Mouse (Mus musculus) left cerebral cortex, postnatal 4 days (tissue): ENCODE results near the gene Mical2. TPM values are rescaled to one million over a fixed set of nuclear protein-coding genes. Genes with fewer than 3 reads are reported as not detected.

Experiments
- DNase-seq: peaks from one replicate; pipeline ENCODE4 v3.0.0-alpha.2; 2022
- intact Hi-C: fragments of 180-260 bp; cut with DNase I; formaldehyde crosslinking; loops from one replicate; pipeline ENCODE4 v1.15.1; 2025
- total RNA-seq, 2 experiments: library from RNA; stranded (reverse); gene quantifications; 2 replicates each; pipeline ENCODE4 v1.2.3; 2021

The Mical2 gene
- total RNA-seq, 2 experiments from 2014 or later, result 109 to 114 TPM

DNA sequence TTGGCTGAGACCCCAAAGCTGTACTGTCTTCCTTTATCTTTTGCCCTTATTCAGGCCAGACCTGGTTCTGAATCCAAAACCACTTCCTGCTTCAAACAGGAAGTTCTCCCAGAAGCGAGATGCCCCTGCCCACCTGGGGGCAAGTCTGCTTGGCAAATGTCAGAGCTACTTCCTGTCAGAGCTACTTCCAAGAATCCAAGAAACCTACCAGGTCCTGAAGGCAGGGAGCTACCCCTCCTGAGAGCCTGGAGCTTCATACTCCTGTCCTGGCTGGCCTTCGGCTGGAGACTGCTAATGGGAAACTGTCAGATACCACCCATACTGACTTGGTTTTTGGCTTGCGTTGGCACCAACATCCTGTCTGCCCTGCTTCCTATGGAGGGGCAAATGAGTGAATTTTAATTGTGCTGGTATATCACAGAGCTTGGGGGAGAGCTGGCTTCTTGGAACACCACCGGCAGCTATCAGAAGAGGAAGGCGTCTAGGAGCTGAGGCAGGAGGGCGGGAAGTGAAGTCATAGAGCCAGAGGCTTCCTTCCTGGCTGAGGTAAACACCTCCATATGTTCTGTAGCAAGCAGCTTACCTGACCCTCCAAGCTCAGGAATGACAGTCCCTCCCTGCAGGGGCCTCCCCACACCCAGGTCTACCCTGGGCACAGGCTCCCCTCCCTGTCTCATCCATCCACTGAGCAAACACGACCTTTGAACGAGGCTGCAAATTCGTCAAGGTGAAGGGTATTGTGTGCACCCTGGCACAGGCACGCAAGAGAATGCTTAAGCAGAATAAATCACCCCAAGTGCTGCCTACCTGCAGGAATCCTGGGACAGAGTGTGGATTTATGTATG lies 17.1 kb upstream of the Mical2 start:
- no peak for DNase-seq
- intact Hi-C loops, result no loop called here

DNA sequence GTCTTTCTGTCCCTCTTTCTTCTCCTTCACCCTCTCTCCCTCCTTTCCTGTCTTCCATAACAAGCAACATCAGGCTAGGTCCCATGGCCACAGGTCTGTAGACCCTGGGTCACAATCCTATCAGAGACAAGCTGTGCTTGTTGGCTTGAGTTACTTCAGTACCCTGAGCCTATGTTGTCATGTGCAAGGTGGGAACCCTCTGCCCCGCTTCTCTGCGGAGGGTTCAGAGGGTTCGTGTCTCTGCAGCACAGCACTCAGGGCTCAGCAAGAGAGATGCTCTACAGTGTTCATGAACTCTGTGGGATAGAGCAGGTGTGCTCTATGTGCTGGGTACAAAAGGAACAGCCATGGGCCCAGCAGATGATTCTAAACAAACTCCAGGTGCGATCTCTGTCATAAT lies 16.0 kb upstream of the Mical2 start:
- no peak for DNase-seq
- intact Hi-C loops, result no loop called here

DNA sequence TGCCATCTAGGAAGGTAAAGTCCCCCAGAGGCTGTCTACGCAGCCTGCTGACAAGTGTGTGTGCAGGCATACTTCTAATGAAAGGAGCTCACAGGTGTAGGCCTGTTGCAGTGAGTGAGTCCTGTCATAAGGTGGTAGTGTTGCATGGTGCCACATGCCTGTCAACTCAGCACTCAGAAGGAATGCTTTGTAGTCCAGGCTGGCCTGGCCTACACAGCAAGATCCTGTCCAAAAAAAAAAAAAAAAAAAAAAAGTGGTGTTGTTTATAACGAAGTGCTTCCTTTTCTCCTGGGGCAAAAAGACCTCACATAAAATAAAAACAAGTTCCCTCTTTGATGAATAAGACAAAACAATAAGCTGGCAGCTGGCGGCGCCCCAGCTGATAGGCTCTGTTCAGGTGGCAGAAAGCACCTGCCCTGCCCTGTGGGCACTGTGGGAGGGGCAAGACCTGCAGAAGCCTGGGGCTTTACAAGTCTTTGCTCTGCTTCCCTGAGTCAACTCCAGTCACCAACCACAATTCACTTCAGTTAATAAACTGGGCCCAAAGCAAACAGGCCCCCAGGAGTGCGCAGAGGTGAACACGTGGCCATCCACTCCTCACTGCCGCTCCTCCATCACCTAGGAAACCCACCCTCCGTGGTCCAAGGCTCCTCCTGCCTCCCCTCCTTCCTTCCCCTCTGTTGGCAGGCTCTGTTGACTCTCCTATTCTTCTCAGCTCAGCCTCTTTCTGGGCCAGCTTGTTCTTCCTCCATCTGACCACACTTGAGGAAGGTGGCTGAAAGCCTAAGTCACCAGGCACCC lies 12.5 kb upstream of the Mical2 start:
- DNase-seq, result peak; percentile 27
- intact Hi-C loops, result no loop called here

DNA sequence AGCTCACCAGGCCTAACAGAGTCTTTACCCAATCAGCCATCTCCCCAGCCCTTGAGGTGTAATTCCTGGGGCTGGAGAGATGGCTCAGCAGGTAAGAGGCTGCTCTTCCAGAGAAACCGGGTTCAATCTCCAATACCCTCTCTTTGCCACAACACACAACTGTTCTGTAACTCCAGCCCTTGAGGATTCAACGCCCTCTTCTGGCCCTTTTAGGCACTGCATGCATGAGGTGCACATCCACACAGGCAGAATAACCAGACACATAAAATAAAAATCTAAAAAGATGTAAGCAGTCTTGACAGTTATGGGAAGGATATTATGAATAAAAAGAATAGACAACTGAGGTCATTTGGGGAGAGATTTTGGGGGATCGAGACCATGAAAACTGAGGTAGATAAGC lies 9.8 kb upstream of the Mical2 start:
- no peak for DNase-seq
- intact Hi-C loops, result no loop called here

DNA sequence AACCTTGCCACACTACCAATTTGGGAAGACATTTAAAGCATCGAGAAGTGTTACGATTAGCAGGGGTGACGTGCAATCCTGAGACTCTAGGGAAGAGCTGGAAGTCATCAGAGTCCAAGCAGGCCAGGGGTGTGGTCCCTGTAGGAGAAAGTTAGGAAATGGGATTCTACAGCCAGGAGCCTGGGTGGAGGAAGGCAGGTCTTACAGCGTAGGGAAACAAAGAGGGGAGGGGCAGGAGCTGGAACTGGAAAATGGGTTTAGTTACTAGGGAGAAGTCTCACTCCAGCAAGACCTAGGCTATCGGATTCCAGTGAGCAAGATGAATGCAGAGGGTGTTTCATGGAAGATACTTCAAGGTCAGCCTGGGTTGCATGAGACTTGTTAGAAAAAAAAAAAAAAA lies 8.9 kb upstream of the Mical2 start:
- intact Hi-C loops, result no loop called here
- no peak for DNase-seq

DNA sequence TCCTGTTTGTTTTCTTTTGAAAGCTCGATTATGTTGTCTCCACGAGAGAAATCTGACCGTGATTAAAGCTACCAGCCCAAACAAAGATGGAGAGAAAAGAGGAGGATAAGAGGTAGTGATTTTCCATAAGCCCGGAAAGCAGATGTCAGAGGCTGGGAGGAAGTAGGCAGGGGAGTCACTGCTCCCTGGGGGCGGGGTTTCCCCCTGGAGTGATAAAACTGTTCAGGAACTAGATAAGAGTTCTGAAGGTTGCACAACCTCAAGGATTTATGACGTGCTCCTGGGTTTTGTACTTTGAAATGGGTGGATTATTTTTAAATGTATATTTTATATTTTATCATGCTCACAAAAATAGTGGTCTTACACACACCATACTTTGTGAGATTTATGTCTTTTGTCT lies 8.4 kb upstream of the Mical2 start:
- DNase-seq, result no peak
- intact Hi-C loops, result no loop called here

DNA sequence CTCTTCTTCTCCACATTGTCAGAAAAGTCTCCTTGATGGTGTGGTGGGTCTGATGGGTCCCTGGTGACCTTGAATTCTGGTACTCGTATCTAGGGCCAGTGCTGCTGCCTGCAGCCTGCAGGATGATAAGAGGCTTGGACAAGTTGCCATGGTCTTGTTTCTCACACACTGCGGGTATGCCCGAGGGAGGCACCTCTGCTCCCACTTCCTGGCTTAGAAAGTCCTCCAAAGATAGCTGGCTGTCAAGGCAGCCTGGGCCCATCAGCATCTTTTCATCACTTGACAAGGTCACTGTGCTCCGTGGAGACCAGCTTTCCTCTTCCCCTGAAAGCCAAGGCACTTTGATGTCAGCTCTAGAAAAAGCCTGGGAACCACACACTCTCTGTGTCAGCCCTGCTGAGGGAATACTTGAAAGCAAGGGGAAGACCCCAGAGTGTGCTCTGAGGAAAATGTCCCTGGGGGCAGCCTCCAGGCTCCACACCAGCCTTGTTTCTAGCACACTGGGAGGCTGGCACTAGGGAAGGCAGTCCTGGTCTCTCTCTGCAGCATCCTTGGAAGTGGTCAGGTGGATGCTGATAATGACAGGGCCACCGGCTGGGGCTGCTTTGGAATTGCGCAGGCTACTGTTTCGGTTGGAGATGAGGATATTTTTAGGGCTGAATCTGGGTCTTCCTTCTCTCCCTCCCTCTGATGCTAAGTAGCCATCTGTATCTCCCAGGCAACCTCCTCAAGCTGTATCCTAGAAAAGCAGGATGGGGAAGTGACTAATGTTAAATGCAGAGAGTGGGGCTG lies 2.7 kb upstream of the Mical2 start:
- DNase-seq, result no peak
- intact Hi-C loops, result no loop called here

DNA sequence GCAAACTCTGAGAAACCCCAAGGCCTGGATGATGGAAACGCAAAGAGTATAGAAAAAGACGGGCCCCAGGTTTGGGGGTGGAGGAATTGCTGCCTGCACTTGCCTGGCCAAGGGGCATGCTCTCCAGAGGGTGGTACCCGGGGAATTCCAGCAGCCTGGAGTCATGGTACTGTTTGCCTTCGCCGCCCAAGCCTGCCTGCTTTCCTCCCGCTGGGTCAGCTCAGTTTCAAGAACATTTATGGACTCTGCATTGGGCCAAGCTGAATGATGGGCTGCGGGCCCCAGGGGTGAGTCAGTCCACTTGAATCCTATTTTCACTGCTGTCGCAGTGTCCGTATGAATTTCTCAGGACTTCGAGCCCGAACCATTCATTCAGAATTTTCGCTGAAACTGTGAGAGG lies 802 bp upstream of the Mical2 start:
- intact Hi-C loops, result no loop called here

DNA sequence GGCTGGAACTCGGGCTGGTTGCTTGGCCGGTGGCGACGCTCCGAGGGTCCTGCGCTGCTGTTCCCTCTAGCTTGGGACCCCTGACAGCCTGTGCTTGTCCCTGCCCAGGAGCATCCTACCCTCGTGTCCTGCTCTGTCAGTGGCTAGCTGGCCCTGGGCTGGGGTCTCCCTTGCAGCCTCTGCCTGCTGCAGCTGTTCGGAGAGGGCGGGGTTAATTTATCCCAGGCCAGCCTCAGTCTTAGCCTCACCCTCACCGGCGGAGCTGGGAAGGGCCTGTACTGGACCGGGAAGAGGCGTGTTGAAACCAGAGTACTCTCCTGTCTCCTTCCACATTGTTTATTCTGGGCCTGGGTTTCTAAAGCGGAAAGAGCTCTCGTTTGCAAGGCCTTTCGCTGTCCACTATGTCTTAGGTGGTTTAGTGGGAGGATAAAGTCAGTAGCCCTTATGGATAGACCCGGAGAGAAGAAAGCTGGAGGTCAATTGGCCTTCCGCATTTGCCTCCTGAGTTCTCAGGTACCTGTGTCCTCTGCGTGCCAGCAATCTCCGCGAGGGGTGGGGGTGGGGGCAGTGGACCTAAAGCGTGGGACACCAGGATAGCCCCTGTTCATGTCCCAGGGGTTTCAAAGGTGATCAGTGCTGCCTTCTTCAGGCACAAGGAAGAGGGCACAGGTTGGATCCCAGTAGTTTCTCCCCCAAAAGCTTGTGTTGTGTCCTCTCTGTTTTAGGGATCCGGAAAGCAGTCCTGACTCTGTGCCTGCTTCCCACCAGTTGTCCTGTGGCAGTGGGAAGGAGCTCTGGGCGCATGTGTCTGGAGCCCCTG lies 1.0 kb downstream of the Mical2 start:
- intact Hi-C loops, result no loop called here
- DNase-seq, result no peak

More for the DNA sequence above, 802 bp upstream of the Mical2 start:
- DNase-seq, result no peak

DNA sequence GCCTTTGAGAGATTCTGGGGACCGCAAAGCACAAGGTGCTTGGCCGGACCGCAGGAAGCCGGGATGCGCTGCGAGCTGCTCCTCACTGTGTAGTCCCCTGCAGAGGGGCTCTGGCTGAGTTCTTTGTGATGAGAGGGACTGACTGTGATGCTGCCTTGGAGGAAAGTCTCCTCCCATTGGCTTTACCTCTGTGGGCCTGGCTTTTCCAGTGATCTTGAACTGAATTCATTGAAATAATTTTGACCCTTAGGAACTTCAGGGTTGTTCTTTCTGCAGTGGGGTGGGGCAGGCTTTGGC lies 1.6 kb downstream of the Mical2 start:
- intact Hi-C loops, result no loop called here
- no peak for DNase-seq

DNA sequence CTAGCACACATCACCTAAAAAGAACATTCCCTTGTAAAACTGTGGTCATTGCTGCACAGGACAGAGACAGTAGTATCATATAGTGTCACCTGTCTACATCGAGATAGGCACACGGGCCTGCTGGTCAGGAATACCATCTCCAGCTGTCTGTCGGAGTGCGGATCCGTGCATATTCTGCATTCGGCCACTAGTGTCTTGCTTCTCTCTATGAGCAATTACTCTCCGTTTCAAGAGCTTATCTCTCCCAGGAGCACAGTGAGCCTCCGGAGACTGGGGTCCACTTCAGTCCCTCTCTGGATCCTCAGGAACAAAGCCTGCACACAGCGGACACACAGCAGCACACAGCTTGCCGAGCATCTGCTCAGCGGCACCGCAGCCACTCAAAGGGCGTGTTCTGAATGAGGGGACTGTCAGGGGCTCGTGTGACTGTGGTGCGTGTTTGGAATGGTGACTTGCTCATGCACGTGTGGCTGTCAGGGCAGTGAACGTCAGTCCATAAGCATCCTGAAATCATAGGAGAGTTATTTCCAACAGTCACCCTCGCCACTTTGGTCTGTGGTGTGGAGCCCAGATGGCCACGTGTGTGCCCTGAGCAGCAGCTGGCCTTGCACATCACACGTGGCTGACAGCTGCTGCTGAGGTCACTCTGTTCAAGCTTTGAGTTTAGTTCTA lies 3.3 kb downstream of the Mical2 start:
- no peak for DNase-seq
- intact Hi-C loops, result no loop called here

DNA sequence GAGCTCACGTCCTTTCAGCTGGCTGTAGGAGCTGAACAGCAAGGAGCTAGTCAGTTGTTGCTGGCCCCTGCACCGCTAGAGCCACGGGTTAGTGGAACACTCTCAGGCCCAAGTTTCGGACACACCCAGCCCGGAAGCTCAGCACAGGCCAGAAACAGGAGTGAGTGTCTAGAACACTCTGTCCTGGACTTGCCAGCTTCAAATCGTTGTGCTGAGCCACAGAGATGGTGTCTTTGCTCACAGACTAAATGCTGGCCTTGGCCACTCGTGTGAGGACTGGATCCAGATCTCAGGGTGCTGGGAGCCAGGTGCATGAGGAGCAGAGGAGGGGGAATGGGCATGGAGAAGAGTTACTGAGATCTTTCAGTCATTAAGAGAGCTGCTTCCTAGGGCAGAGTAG lies 6.1 kb downstream of the Mical2 start:
- DNase-seq, result no peak
- intact Hi-C loops, result no loop called here

DNA sequence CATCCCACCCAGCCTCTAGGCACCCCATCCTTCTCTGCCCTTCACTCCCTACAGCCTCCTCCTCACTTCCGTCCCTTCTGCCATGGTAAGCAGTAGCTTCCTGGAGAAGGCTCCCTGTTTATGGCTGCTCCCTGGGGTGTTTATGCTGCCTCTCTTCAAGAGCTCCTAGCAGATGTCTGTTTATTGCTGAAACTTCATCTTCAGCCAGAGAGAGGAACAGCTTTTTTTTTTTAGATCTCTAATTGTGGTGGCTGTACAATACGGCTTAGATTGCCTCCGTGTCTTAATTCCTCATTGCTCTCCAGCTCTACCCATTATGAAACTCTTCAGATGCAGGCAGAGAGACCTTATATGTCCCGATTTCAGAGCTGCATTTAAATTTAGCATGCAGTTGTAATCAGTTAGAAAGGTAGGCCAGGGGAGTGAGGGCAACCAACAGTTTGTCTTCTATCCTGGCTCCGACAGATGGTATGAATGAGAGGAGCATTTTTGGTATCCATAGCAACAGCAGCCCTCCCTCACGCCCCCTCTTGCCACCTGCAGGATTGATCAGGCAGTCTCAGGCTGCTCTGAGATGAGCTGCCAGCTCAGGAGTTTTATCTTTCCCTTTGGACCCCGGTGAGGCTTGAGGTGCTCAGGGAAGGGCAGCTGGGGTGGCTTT lies 7.8 kb downstream of the Mical2 start:
- DNase-seq, result peak; percentile 66
- intact Hi-C loops, result no loop called here

DNA sequence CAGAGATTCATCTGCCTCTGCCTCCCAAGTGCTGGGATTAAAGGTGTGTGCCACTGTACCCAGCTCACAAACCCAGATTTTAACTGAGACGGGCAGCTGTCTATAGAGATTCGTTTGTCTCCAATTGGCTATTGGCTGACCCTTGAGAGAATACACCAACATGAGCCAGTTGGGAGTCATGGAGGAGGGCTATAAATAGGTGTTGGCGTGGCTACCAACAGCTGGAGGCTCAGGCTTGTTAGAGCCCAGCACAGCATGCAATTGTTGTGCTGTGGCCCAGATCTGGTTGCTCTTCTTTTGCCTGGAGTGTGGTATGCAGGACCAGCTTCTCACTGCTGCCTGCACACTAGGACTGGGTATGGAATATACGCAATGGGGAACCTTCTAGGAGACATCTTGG lies 8.8 kb downstream of the Mical2 start:
- intact Hi-C loops, result no loop called here

DNA sequence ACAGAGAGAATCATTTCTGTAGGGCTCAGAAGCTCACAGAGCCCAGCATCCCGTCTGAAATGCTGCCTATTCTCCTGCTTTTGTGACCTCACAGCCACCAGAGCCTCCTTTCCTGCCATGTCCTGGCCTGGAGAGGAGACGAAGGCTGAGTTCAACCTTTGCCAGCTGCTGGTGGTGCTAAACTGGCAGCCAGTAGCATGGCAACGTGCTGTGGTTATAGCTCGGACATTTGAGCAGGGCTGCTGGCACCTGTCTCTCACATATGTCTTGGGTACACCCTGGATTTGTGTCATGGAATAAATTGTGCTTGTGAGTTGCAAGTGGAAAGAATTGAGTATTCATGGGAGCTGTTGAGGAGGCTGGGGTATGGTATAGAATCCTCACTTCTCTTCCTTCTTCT lies 9.8 kb downstream of the Mical2 start:
- intact Hi-C loops, result no loop called here

More for the DNA sequence above, 8.8 kb downstream of the Mical2 start:
- DNase-seq, result no peak

DNA sequence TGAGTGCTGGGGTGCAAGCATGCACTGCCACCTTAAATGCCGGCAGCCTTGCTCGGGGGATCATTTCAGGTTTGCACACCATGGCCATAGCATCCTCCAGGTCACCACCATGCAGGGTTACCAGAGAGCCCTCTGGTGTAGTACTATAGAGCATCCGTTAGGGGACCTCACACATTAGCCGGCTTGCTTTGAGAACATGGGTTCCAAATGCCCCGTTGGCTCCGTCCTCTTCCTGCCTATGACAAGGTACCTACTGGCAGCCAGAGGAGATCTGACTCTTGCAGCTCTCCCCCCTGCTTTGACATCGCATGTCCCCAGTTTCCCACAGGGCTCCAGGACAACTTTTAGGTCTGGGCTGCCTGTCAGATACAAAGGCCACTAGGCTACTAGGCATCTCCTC lies 11.6 kb downstream of the Mical2 start:
- intact Hi-C loops, result no loop called here
- DNase-seq, result no peak

More for the DNA sequence above, 9.8 kb downstream of the Mical2 start:
- DNase-seq, result no peak

DNA sequence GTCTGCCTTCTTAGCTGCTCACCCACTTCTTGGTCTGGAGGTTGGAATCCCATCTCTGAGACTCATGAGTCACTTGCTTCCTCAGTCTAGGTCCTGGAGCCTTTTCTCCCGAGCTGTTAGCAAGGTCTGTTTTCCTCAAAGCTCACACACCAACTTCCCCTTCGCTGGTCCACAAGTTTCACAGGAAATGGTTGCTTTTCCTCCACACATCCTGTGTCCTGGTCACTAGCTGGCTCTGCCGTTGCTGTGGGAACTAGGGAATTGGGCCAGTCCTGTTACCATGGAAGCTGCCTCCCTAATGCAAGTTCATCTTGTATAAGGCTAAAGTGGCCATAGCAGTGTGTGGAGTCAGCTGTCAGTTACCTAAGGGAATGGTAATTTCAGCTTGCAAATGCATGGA lies 12.2 kb downstream of the Mical2 start:
- intact Hi-C loops, result no loop called here
- no peak for DNase-seq

DNA sequence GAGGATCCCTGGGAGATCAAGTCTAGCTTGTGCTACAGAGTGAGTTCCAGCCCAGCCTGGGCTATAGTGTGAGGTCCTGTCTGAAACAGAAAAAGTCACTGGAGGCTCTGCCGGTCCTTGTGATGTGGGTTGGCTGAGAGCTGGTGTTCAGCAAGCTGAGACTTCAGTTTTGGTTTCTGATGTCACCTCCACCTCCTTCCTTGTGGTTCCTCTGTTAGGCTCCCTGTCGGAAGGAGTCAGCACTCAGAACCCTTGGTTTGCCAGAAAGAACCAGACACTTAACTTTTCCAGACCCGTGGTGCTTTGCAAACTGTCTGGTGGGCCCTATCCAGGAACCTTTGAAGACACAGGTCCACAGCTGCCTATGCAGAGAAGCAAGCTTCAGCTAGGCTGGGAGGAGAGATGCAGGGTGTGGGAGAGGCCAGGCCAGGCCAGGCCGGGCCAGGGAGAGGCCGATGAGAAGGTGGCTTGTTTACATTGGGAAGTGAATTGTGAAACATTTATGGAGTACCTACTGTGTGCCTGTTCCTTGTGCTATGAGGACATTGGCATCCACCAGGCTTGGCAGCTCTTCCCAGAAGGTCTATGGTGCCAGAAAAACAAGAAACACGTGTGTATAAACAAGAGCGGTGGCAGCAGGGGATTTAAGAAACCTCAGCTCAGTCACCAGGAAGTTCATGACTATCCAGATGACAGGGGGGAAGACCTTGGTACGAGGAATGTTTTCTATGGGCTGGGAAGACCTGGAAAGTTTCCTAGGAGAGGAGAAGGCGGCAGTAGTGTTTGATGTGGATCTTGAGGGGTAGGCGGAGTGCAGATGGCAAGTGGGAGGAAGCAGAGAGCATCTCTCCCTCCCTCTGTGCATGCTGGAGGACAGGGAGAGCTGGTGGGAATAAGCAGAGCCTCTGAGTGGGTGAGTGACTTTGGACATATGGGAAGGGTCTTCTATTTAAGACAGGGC lies 13.4 kb downstream of the Mical2 start:
- intact Hi-C loops, result no loop called here
- no peak for DNase-seq
